Mouse (Mus musculus): ENCODE measurements around the gene Clec10a. TPM values are rescaled to one million over a fixed set of nuclear protein-coding genes. Genes with fewer than 3 reads are reported as not detected.

Clec10a gene
- total RNA-seq, 2 experiments from 2014 or later = 2.3 to 6.7 TPM

GRCm38 (mm10) chr11:70178756-70179155 is 22.8 kb downstream of the Clec10a start:
- no peak for ATAC-seq (replicated peaks; ENCODE audit: low FRiP score, poor library complexity, severe bottlenecking)

DNA sequence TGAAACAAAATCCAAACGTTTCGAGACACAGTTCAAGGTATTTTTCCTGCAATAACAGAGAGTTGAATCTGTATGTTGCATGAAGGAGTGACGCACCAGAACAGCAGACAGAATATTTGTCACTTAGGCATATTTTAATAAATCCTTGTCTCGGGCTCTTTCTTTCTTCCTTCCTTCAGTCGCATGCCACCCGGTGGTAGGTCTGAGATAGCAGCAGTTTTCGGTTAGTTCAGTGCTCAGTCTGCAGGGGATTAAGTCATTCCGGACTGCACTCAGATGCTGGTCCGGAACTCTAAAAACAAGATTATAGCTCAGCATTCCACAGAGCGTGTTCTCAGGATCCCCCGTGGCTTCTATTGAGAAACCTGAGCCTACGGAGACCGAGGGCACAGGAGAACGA is 23.4 kb downstream of the Clec10a start:
- ATAC-seq (replicated peaks; ENCODE audit: low FRiP score, poor library complexity, severe bottlenecking) = no peak

- no peak for ATAC-seq (replicated peaks; ENCODE audit: low FRiP score, poor library complexity, severe bottlenecking)
These were observed 24.5 kb downstream of the Clec10a start for GRCm38 (mm10) chr11:70180496-70180895.

DNA sequence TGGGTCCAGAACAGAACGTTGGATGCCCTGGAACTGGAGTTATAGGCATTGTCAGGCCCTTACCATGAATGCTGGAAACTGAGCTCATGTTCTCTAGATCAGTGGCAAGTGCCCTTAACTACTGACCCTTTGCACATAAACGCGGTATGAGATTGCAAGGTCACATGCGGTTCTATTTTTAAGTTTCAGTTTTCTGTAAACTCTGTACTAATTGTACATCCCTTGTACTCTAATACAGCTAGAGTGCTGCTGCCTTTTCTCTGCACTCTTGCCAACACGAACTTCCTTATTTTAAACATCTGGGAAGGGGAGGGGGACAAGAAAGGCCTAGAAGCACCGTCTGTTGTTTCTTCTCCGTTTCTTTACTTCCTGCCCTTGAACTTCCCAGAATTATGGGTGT is 29.1 kb downstream of the Clec10a start:
- ATAC-seq (replicated peaks; ENCODE audit: low FRiP score, poor library complexity, severe bottlenecking) = no peak

GRCm38 (mm10) chr11:70189319-70190134 is 33.5 kb downstream of the Clec10a start:
- no peak for ATAC-seq (replicated peaks; ENCODE audit: low FRiP score, poor library complexity, severe bottlenecking)

GRCm38 (mm10) chr11:70191188-70191587 is 35.2 kb downstream of the Clec10a start:
- ATAC-seq (replicated peaks; ENCODE audit: low FRiP score, poor library complexity, severe bottlenecking) = no peak

- no peak for ATAC-seq (replicated peaks; ENCODE audit: low FRiP score, poor library complexity, severe bottlenecking)
These were observed 36.2 kb downstream of the Clec10a start for GRCm38 (mm10) chr11:70192157-70192556.

GRCm38 (mm10) chr11:70193354-70194285 is 37.6 kb downstream of the Clec10a start:
- no peak for ATAC-seq (replicated peaks; ENCODE audit: low FRiP score, poor library complexity, severe bottlenecking)

DNA sequence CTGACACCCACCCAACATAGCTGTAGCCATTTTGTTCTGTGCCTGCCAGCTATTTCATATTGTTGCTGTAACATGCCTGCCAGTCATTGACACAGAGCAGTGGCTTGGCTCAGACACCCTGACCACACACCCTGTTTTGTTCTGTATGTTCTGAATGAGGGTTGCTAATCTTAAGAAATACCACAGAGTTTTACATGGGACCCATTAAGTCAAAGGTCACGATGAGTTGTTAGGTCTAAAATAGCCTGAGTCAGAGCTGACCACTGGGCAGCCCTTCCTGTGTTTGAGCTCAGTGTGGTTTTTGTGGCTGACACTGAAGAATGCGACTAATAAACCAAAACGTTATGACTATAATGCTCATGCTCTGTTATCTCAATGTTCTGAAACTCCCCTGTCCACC is 42.3 kb downstream of the Clec10a start:
- ATAC-seq (replicated peaks; ENCODE audit: low FRiP score, poor library complexity, severe bottlenecking) = no peak

GRCm38 (mm10) chr11:70199107-70199506 is 43.1 kb downstream of the Clec10a start:
- no peak for ATAC-seq (replicated peaks; ENCODE audit: low FRiP score, poor library complexity, severe bottlenecking)

- ATAC-seq (replicated peaks; ENCODE audit: low FRiP score, poor library complexity, severe bottlenecking) = no peak
These were observed 44.1 kb downstream of the Clec10a start for GRCm38 (mm10) chr11:70200036-70200608.

DNA sequence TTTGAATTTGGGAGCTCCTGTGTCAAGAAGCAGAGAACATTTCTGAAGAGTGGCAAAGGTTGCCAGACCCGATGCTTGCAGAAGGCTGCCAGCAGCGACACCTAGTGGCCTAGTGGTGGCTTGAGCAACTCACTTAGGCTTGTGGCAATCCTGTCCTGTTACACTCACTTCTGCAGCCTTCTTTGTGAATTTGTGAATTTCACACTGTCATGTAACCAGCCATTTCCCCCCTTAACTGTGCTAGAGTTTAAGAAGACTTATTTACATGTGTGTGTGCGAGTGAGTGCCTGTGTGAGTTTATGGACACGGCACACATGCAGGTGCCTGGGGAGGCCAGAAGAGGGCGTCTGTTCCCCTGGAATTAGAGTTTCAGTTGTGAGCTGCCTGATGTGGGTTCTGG is 45.7 kb downstream of the Clec10a start:
- peak; percentile 82 for ATAC-seq (replicated peaks; ENCODE audit: low FRiP score, poor library complexity, severe bottlenecking)

DNA sequence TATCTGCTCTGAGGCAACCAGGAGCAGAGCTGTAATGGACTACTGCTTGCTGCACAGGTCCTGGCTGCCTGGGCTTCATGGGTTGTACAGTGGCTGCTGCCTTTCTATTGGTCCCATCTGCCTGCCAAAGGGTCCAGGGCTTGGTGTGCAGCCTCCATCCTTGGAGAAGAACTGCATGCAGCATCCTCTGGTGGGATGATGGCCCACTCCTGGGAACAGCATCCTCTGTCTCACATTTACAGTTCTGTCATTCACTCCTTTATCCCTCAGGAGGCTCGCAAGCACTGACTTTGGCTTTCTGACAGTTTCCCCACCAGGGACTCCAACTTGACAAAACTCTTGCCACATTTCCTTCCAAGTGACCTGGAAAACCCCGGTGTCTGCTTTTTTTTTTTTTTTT is 50.8 kb downstream of the Clec10a start:
- ATAC-seq (replicated peaks; ENCODE audit: low FRiP score, poor library complexity, severe bottlenecking) = no peak

DNA sequence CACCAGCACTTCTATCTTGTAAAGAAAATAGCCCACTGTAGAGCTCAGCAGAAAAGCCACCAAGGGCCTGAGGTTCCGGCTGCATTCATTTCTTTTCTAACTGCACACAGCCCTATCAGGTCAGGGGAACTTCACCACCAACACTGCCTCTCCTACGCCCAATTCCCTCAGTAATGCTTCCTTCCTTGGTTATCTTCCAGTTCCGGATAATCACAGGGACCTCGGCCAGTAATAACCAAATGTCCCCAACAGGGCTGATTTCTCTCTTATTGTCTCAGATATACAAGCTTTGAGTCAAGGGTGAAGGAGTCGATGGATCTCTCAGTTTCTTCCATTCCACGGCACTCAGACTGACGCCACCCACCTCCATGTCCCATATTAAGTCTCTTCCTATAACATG is 51.3 kb downstream of the Clec10a start:
- ATAC-seq (replicated peaks; ENCODE audit: low FRiP score, poor library complexity, severe bottlenecking) = no peak

DNA sequence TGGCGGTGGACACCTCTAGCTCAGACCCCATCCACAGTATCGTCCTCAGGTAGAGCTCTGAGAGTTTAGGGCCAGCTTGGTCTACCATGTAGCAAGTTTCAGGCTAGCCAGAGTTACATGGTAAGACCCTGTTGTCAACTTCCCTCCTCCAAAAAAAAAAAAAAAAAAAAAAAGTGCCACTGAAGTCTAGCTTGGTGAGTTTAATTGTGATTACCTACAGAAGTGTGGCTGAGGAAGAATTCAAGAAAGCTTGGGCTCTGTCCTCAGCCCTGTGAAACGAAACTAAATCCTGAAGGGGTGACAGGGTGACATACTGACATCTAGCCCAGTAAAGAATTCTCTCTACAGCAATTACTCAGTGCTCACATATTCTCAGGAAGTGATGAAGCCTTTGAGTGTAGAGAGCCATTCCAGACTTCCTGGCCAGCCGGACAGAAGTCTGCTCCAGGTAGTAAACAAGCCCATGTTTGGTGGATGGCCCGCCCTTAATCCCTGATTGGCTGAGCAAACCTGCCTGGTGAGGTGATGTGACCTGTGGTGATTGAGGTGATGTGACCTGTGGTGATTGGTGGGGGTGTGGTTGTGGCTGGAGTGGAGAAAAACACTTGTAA is 52.9 kb downstream of the Clec10a start:
- ATAC-seq (replicated peaks; ENCODE audit: low FRiP score, poor library complexity, severe bottlenecking) = no peak

DNA sequence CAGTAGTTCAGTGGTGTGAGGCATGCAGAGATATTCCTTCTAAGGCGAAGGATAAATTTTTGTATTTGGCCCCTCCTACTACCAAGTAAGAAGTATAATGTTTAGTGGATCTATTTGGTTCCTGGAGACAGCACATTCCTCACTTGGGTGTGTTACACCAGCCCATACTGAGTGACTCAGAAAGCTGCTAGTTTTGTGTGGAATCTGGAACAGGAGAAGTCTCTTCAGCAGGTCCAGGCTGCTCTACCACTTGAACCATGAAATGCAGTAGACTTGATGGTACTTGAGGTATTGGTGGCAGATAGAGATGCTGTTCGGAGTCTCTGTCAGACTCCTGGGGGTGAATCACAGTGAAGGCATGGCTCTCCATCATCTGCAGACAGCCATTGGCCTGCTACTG is 54.7 kb downstream of the Clec10a start:
- no peak for ATAC-seq (replicated peaks; ENCODE audit: low FRiP score, poor library complexity, severe bottlenecking)

GRCm38 (mm10) chr11:70211972-70212371 is 56.0 kb downstream of the Clec10a start:
- ATAC-seq (replicated peaks; ENCODE audit: low FRiP score, poor library complexity, severe bottlenecking) = no peak

GRCm38 (mm10) chr11:70212423-70212822 is 56.4 kb downstream of the Clec10a start, which contains the start of gene Slc16a11:
Gene Slc16a11 (plus strand): TSS chr11:70212752.
- ATAC-seq (replicated peaks; ENCODE audit: low FRiP score, poor library complexity, severe bottlenecking) = no peak

DNA sequence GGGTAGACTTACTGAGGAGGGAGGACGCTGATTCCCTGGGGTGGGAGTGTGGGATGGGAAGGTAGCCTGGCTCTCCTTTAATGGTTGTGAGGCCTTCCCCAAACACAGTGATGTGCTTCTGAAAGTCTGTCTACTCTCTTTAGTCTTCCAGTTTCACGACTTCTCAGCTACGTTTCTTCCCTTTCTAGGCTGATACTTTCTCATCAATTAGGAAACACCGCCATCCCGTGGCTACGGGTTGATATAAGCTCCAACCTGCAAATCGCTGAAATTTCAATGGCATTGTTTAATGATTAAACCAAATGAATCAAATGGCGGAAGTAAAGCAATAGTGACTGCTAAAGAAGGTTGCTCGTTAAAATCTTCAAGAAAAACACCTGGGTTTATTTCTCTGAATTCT is 56.9 kb downstream of the Clec10a start:
- ATAC-seq (replicated peaks; ENCODE audit: low FRiP score, poor library complexity, severe bottlenecking) = no peak

DNA sequence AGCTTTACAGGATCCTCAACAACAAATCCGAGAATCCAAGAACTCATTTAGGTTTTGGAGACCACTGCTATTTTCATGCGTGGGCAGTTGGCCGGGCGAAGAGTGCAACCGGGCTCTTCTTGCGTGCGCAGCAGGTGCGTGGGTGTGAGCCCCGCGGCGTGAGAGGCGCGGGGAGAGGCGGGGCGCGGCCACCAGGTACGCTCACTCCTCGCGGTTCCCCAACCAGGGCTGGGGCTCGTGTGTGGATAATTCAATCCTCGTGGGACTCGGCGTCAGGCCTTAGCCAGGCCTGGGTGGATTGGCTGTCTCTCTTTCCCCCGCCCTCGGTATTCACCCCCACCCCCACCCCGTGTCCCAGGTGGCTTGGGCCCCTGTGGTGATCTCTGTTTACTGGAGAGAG is 57.7 kb downstream of the Clec10a start:
- ATAC-seq (replicated peaks; ENCODE audit: low FRiP score, poor library complexity, severe bottlenecking) = no peak

All from erythroblast, adult 5-6 weeks (primary cell).